Mouse (Mus musculus) lung, postnatal 14 days (tissue): Measurements from ENCODE around the gene Syce1.

Source experiments
- DNase-seq: peaks from one replicate; pipeline ENCODE4 v3.0.0; 2021

The Syce1 gene

DNA sequence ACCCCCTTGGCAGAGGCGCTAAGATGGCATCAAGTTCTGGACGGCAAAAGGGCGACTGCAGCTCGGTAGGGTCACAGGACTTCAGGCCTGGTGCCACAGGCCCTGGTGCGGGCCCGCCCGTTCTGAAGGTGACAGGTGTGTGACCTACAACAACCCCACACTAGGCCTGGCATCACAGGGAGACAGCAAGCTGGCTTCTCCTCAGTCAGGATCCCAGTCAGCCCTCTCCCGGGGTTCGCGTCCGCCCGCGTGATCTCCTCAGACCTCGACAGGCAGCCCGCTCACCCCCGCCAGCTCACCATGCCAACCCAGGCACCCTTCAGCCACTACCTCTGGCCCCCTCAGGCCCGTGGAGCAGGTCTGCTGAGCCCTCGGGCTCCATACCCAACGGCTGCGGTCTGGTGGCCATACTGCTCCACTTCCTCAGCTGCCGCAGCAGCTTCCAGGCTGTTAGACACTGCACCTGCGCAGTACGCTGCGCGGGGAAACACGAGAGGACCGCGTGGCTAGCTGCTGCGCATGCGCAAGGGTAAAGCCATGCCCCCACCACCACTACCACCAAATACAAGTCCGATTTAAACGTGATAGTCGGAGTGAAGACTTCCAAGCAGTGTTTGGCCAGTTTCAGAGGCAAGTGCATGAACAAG, at the start of gene Syce1:
Syce1 (minus strand) TSS at position 447 of the 647 bp plus-strand sequence.
- no peak for DNase-seq

GRCm38 (mm10) chr7:140836243-140837115, 48.8 kb upstream of the Syce1 start:
- DNase-seq: no peak

GRCm38 (mm10) chr7:140835758-140836087, 48.1 kb upstream of the Syce1 start:
- no peak for DNase-seq

DNA sequence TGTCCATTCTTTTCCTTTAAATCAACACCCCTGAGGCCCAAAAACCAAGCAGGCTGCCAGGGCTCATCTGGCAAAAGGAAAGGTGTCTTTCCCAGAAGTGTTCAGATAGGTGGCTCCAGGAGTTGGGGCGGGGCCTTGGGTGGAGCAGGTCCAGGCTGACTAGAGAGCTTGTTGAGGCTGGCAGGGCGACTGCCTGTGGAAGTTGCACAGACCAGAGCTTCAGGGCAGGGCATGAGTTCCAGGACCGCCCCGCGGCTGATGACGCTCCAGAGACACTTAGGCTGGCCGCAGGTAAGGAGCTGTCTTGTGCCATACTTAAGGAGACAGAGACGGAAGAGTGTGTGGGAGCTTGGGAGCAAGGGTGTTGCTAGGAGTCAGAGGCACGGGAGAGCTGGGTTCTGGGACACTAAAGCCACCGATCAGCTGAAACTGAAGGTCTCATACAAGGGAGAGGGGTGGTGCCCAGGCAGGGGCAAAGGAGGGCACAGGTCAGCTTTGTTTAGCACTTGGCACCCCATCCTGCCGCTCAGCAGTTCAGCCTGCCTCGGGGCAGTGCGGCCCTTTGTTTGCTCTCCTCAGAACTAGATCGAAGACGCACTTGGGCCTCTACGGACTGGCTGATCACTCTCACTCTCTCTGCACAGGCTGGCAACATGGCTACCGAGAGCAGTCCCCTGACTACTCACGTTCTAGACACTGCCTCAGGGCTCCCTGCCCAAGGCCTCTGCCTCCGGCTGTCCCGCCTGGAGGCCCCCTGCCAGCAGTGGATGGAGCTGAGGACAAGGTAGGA, 47.5 kb upstream of the Syce1 start, which contains the start of gene Urah:
Urah (plus strand) TSS at position 51 of the 790 bp plus-strand sequence.
- peak; percentile 31 for DNase-seq

GRCm38 (mm10) chr7:140833341-140833740, 45.7 kb upstream of the Syce1 start:
- DNase-seq: no peak

DNA sequence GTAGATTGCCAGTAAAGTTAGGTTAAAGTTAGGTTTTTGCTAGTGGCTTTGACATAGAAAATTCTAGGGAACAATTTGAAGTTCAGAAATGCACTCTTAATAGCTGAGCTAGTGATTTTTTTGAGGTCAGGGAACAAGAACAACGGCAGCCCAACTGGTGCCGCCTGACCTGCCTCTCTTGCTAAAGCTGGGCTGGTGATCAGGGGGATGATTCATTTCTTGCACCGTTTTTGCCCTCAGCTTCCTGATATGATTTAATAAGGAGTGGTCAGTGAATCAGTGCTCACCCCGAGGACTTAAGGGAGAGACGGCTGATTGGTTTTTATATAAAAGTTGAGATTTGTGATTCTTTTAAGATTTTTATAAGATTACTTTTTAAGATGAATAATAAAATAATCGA, 43.8 kb upstream of the Syce1 start:
- DNase-seq: no peak

GRCm38 (mm10) chr7:140828171-140828881, 40.7 kb upstream of the Syce1 start:
- peak; percentile 24 for DNase-seq

DNA sequence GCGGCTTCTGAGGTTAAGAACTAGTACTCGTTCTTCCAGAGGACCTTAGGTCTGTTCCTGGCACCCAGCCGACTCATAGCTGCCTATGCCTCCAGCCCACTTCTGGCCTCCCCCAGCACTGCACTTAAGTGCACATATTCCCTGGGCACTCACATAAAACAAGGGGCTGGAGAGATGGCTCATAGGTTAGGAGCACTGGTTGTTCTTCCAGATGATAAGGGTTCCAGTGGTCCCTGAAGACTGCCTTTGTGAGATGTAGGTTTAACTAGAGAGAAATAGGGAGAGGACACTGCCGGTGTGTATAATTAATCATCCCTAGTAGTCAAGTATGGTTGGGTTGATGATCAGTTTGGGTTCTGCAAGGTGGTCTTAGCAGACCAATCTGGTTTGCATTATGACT, 35.1 kb upstream of the Syce1 start:
- DNase-seq: no peak

GRCm38 (mm10) chr7:140821653-140822329, 34.1 kb upstream of the Syce1 start, which contains the start of gene Zfp941:
Gene Zfp941 (minus strand): TSS chr7:140822178.
- no peak for DNase-seq

DNA sequence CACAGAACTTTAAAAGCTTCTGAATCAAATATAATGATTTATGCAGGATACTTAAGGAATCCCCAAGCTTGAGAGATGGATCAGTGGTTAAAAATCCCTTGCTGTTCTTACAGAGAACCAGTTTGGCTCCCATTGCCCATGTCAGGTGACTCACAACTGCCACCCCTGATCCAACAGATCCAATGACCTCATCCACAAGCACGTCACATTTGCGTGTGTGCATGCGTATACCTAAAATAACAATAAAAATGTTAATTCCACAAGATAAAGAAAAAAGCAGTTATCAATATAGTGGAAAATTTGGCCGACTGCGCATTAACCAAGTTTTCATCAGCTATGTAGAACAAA, 33.6 kb upstream of the Syce1 start:
- DNase-seq: no peak

- no peak for DNase-seq
These were observed 32.5 kb upstream of the Syce1 start for GRCm38 (mm10) chr7:140820173-140820572.

DNA sequence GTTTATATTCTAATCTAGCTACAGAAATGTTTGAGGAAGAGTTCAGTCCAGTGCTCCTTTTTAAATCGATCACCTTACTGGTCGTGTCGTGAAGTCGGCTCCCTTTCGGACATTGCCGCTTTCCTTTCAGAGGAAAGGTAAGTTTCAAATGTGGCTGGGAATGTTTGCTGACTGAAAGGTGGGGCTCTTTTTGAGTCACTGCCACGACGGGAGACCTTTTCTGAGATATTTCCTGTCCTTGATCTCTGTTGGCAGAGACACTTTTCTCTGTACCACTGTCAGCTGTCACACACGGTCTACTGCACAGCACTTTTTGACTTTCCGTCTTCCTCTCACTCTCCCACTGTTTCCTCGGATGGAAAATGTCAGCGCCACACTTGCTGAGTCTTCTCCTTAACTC, 25.2 kb upstream of the Syce1 start:
- DNase-seq: no peak

GRCm38 (mm10) chr7:140811714-140812113, 24.1 kb upstream of the Syce1 start:
- no peak for DNase-seq

GRCm38 (mm10) chr7:140810496-140810895, 22.8 kb upstream of the Syce1 start:
- DNase-seq: no peak

DNA sequence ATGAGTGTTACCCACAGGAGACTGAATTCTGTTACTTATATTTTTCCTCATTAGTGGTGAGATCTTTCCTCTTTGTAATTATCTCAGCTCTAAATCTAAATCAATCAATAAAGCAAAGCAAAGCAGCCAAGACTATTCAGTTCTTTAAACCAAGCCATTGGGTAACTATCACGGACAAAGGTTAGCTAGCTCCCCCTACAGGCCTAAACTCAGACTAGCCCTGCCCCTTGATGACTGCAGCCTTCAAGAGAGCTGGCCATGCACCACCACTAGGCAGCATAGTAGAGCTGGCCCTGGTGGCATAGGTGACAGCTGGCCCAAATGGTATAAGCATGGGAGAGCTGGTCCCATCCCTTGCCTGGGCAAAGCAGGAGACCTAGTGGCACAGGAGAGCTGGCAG, 18.1 kb upstream of the Syce1 start:
- DNase-seq: peak; percentile 56

GRCm38 (mm10) chr7:140802629-140803028, 15.0 kb upstream of the Syce1 start:
- DNase-seq: no peak

- no peak for DNase-seq
These were observed 10.6 kb upstream of the Syce1 start for GRCm38 (mm10) chr7:140798212-140798611.

GRCm38 (mm10) chr7:140797619-140798018, 10.0 kb upstream of the Syce1 start:
- no peak for DNase-seq

GRCm38 (mm10) chr7:140793541-140793940, 5.9 kb upstream of the Syce1 start:
- DNase-seq: no peak

DNA sequence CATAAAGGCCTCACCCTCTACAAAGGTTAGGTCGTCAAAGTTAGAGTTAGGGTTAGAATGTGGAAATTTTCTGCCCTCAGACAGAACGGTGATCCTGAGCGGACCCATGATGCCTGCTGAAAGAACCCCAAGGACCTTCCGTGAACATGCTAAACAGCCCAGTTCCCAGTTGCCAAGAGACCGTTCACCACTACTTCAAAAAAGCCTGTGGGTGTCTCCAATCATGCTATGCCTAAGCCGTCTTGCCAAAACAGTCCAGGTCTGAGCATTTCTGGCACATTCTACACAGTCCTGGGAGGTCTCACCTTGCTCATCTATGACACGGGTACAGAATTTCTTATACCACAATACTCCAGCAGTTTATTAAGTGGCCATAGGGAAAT, 392 bp upstream of the Syce1 start:
- DNase-seq: no peak

DNA sequence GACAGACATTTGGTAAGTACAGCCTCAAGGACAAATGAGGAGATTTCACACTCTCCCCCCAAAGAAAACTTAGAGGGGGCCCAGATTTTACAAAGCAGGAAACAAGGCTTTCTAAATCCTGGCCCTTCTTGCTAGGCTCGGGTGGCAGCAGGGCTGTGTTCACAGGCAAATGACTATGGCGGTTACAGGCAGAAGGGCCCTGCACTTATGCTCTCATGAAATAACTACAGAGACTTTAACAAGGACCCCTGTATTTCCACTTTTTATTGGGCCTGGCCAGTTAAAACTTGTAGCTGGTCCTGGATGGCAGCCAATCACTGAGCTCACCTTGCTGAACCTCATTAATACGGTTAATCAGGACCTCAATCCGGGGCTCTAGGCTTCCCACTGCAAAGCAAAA, 7.1 kb downstream of the Syce1 start:
- no peak for DNase-seq
